In the genomic region with DNA sequence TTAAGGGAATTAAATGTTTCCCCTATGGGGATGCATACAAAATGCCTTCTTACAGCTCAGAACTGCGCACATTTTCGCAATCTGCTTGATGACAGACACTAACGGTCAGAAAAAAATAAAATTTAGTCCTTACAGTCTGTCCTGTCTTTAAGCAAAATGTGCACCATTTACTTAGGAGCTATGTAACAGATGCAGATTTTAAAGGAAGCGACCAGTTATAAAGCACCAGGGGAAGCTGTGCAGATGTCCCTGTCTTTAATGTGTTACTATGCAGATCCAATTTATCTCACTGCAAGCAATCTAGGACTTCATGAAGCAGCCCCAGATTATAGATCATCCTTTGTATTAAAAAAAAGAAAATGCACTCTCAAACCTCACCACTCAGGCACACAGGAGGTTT, we compare ENCODE assay signal across 29 mouse cellular contexts.
DNase-seq lines count a peak whose midpoint lies in the region; ATAC-seq lines count a peak whose summit lies in the region.
"Had no signal": no experiment of that assay in that cellular context is flagged by ENCODE, and none has a peak within 500 bp of the region (broad histone marks: within the 10 kb centered on the region; RNA-seq: fewer than 3 reads in every experiment).

No protein-coding gene starts in this region.

- no peak overlapping the region for H3K27ac ChIP-seq in hindbrain, embryonic 15.5 days (replicated peaks)
- H3K27ac ChIP-seq in hindbrain, embryonic 10.5 days: no peak overlapping the region
- no peak overlapping the region for H3K27ac ChIP-seq in neural tube, embryonic 12.5 days
- H3K27ac ChIP-seq in neural tube, embryonic 15.5 days (replicated peaks): no peak overlapping the region
- H3K27ac ChIP-seq: forebrain, embryonic 10.5 days; gastrocnemius, adult 2 months; heart, embryonic 15.5 days had no signal

- no peaks in the 10 kb centered on the region for H3K36me3 ChIP-seq in hindbrain, embryonic 15.5 days
- no peaks in the 10 kb centered on the region for H3K36me3 ChIP-seq in hindbrain, embryonic 10.5 days
- H3K36me3 ChIP-seq in neural tube, embryonic 12.5 days: no peaks in the 10 kb centered on the region
- no peaks in the 10 kb centered on the region for H3K36me3 ChIP-seq in neural tube, embryonic 15.5 days
- H3K36me3 ChIP-seq: forebrain, embryonic 10.5 days; G1E; heart, embryonic 12.5 days; heart, embryonic 15.5 days had no signal

- ATAC-seq in frontal cortex, adult (ENCODE audit: low TSS enrichment): peak; percentile 59
- ATAC-seq in hindbrain, embryonic 15.5 days (ENCODE audit: low FRiP score, low read depth): 0 out of 2 replicates have a peak, but pooled peaks have one; percentile 27
- peak; percentile 54; the same call in 1 of the 2 replicates for ATAC-seq in neural tube, embryonic 12.5 days (ENCODE audit: low FRiP score, low read depth)
- peak; percentile 53 for ATAC-seq in neural tube, embryonic 15.5 days (ENCODE audit: low FRiP score)
- ATAC-seq: intestine, postnatal 0 days; Patski had no signal

- DNase-seq in frontal cortex, postnatal 36 days (ENCODE audit: low spot score in 2 of 2): no peak
- no peak for DNase-seq in hindbrain, embryonic 10.5 days (ENCODE audit: low spot score)
- DNase-seq in neural tube, embryonic 10.5 days (ENCODE audit: extremely low spot score, low spot score): no peak
- no peak for DNase-seq in cerebellum, postnatal 10 days
- DNase-seq: adrenal gland, postnatal 10 days; adrenal gland, postnatal 36 days; B cell, adult 2 months; cerebellum, adult 11 months; cerebellum, adult 2 months; cerebellum, adult 9-11 months; cerebellum, postnatal 36 days; embryo, embryonic 11 days; gastrocnemius, adult 2 months; gastrocnemius, postnatal 14 days; heart, adult 11 months; heart, postnatal 10 days; heart, postnatal 36 days; kidney, adult 2 months had no signal

- no peak overlapping the region for H3K4me3 ChIP-seq in hindbrain, embryonic 15.5 days
- no peak overlapping the region for H3K4me3 ChIP-seq in hindbrain, embryonic 10.5 days
- H3K4me3 ChIP-seq in neural tube, embryonic 12.5 days: no peak overlapping the region
- no peak overlapping the region for H3K4me3 ChIP-seq in neural tube, embryonic 15.5 days (replicated peaks)
- H3K4me3 ChIP-seq: forebrain, embryonic 10.5 days; gastrocnemius, adult 2 months; heart, embryonic 12.5 days; heart, embryonic 15.5 days had no signal

- H3K27me3 ChIP-seq in hindbrain, embryonic 15.5 days: no peaks in the 10 kb centered on the region
- H3K27me3 ChIP-seq in hindbrain, embryonic 10.5 days (ENCODE audit: insufficient read depth, poor library complexity, severe bottlenecking): no peaks in the 10 kb centered on the region
- H3K27me3 ChIP-seq in neural tube, embryonic 12.5 days (replicated peaks): no peaks in the 10 kb centered on the region
- H3K27me3 ChIP-seq in neural tube, embryonic 15.5 days (replicated peaks): no peaks in the 10 kb centered on the region
- H3K27me3 ChIP-seq: CH12.LX; heart, embryonic 12.5 days; heart, embryonic 15.5 days had no signal

- H3K9me3 ChIP-seq in hindbrain, embryonic 15.5 days: no peaks in the 10 kb centered on the region
- H3K9me3 ChIP-seq in hindbrain, embryonic 10.5 days: no peaks in the 10 kb centered on the region
- no peaks in the 10 kb centered on the region for H3K9me3 ChIP-seq in neural tube, embryonic 12.5 days
- H3K9me3 ChIP-seq in neural tube, embryonic 15.5 days (replicated peaks): no peaks in the 10 kb centered on the region
- H3K9me3 ChIP-seq: forebrain, embryonic 10.5 days; G1E; heart, embryonic 12.5 days; heart, embryonic 15.5 days had no signal

- no peak overlapping the region for H3K9ac ChIP-seq in hindbrain, embryonic 15.5 days
- no peak overlapping the region for H3K9ac ChIP-seq in neural tube, embryonic 12.5 days
- no peak overlapping the region for H3K9ac ChIP-seq in neural tube, embryonic 15.5 days (replicated peaks)
- H3K9ac ChIP-seq: heart, embryonic 12.5 days; heart, embryonic 15.5 days had no signal

- WGBS in hindbrain, embryonic 15.5 days: 59% methylated on average over 4 of the region's 4 CpGs
- WGBS in hindbrain, embryonic 10.5 days: 90% methylated on average over 4 of the region's 4 CpGs
- 74% methylated on average over 4 of the region's 4 CpGs for WGBS in neural tube, embryonic 12.5 days
- 44% methylated on average over 4 of the region's 4 CpGs for WGBS in neural tube, embryonic 15.5 days

- no peaks in the 10 kb centered on the region for H3K4me1 ChIP-seq in hindbrain, embryonic 15.5 days (replicated peaks)
- no peaks in the 10 kb centered on the region for H3K4me1 ChIP-seq in hindbrain, embryonic 10.5 days (replicated peaks)
- no peaks in the 10 kb centered on the region for H3K4me1 ChIP-seq in neural tube, embryonic 12.5 days
- H3K4me1 ChIP-seq in neural tube, embryonic 15.5 days: no peaks in the 10 kb centered on the region
- H3K4me1 ChIP-seq: heart, embryonic 12.5 days; heart, embryonic 15.5 days had no signal

- no peak overlapping the region for H3K4me2 ChIP-seq in hindbrain, embryonic 15.5 days
- H3K4me2 ChIP-seq in neural tube, embryonic 12.5 days (replicated peaks): no peak overlapping the region
- H3K4me2 ChIP-seq in neural tube, embryonic 15.5 days: no peak overlapping the region
- H3K4me2 ChIP-seq: heart, embryonic 12.5 days; heart, embryonic 15.5 days had no signal
